Mouse (Mus musculus) myocyte (in vitro differentiated cells): ENCODE measurements around the gene Urb1. TPM values are rescaled to one million over a fixed set of nuclear protein-coding genes. Genes with fewer than 3 reads are reported as not detected.

Experiments used
- H3K27me3 ChIP-seq: one replicate; pipeline ENCODE4 v1.6.1; 2011; ENCODE audit not compliant: control insufficient read depth, insufficient read depth, insufficient read length
- H3K36me3 ChIP-seq: one replicate; pipeline ENCODE4 v1.6.1; 2011; ENCODE audit not compliant: control insufficient read depth, insufficient read depth
- H3K4me2 ChIP-seq: one replicate; pipeline ENCODE4 v1.6.1; 2011; ENCODE audit warnings: low read depth, control low read depth
- H3K4me3 ChIP-seq: one replicate; pipeline ENCODE4 v1.5.1; 2011; ENCODE audit warnings: mild to moderate bottlenecking, control low read depth, moderate library complexity
- H3K79me2 ChIP-seq: one replicate; pipeline ENCODE4 v1.6.1; 2011; ENCODE audit not compliant: control insufficient read depth, insufficient read depth
- H3ac ChIP-seq: one replicate; pipeline ENCODE4 v1.6.1; 2011; ENCODE audit not compliant: control insufficient read depth, insufficient read length
- CEBPB ChIP-seq: IDR thresholded peaks from 2 replicates; pipeline ENCODE4 v1.6.1; 2011; ENCODE audit warnings: mild to moderate bottlenecking, moderate library complexity; ENCODE audit not compliant: poor library complexity, insufficient read depth, severe bottlenecking
- E2F4 ChIP-seq: IDR thresholded peaks from one replicate; pipeline ENCODE4 v1.6.1; 2011; ENCODE audit warnings: mild to moderate bottlenecking, control low read depth, moderate library complexity; ENCODE audit not compliant: insufficient read depth
- MAX ChIP-seq: IDR thresholded peaks from one replicate; pipeline ENCODE4 v1.6.1; 2011; ENCODE audit warnings: low read depth, mild to moderate bottlenecking, control low read depth
- MYOD1 ChIP-seq, 3 experiments: IDR thresholded peaks; one replicate each; pipeline ENCODE4 v1.6.1; 2011; ENCODE audit warnings: control low read depth in 2 of 3, low read depth in 2 of 3, mild to moderate bottlenecking in 2 of 3, moderate library complexity in 1 of 3; ENCODE audit not compliant: insufficient read length in 2 of 3, control insufficient read depth in 1 of 3
- MYOG ChIP-seq, 3 experiments: IDR thresholded peaks; one replicate each; pipeline ENCODE4 v1.6.1; 2011; ENCODE audit warnings: control low read depth in 2 of 3, low read depth in 2 of 3, mild to moderate bottlenecking in 2 of 3; ENCODE audit not compliant: insufficient read length in 2 of 3, control insufficient read depth in 1 of 3, insufficient read depth in 1 of 3
- POLR2A ChIP-seq: IDR thresholded peaks from one replicate; pipeline ENCODE4 v1.6.1; 2011; ENCODE audit warnings: low read depth, mild to moderate bottlenecking, control low read depth, moderate library complexity; ENCODE audit not compliant: insufficient read length
- POLR2AphosphoS2 ChIP-seq: IDR thresholded peaks from one replicate; pipeline ENCODE4 v1.6.1; 2011; ENCODE audit warnings: low read depth, control low read depth; ENCODE audit not compliant: insufficient read length
- REST ChIP-seq: IDR thresholded peaks from one replicate; pipeline ENCODE4 v1.6.1; 2011; ENCODE audit warnings: mild to moderate bottlenecking, control low read depth, moderate library complexity; ENCODE audit not compliant: insufficient read depth, insufficient read length
- SRF ChIP-seq: IDR thresholded peaks from one replicate; pipeline ENCODE4 v1.6.1; 2011; ENCODE audit warnings: low read depth; ENCODE audit not compliant: control insufficient read depth, insufficient read length
- TCF12 ChIP-seq: IDR thresholded peaks from one replicate; pipeline ENCODE4 v1.6.1; 2011; ENCODE audit warnings: mild to moderate bottlenecking, control low read depth; ENCODE audit not compliant: poor library complexity, insufficient read depth, severe bottlenecking
- TCF3 ChIP-seq: IDR thresholded peaks from one replicate; pipeline ENCODE4 v1.6.1; 2011; ENCODE audit warnings: low read depth, control low read depth; ENCODE audit not compliant: insufficient read length
- USF1 ChIP-seq: IDR thresholded peaks from one replicate; pipeline ENCODE4 v1.6.1; 2011; ENCODE audit warnings: low read depth, mild to moderate bottlenecking, control low read depth, moderate library complexity
- polyA plus RNA-seq: library from polyadenylated mRNA; unstranded; fragments of >200 nt; fragmentation: generic; extraction: Trizol; gene quantifications from one replicate; pipeline ENCODE4 v1.2.1, GENCODE M21; 2012; ENCODE audit warnings: missing spikeins

The Urb1 gene
- polyA plus RNA-seq, 1 experiment: 4.5 TPM

- no peaks in the 10 kb centered on the region for H3K36me3 ChIP-seq
- peak overlapping the region; percentile 100 for H3K4me2 ChIP-seq
- H3K4me3 ChIP-seq: peak overlapping the region; percentile 55
- H3K79me2 ChIP-seq: no peaks in the 10 kb centered on the region
- no peaks in the 10 kb centered on the region for H3K27me3 ChIP-seq
- H3ac ChIP-seq: peak overlapping the region; percentile 43
- TF ChIP-seq MYOG (IDR thresholded peaks at IDR 0.05; ENCODE audit: control insufficient read depth in 1 of 3, insufficient read depth in 1 of 3, insufficient read length in 2 of 3, low read depth in 2 of 3) (peak in 1 of 3 experiments; percentile 29), POLR2AphosphoS2 (peak; percentile 37), MYOD1 (IDR thresholded peaks at IDR 0.05; ENCODE audit: control insufficient read depth in 1 of 3, insufficient read length in 2 of 3, low read depth in 2 of 3) (peak in 1 of 3 experiments; percentile 22), REST (no peak), POLR2A (peak; percentile 56), SRF (no peak)
Measured at GRCm38 (mm10) chr16:90830686-90831439, 20.6 kb upstream of the Urb1 start.

GRCm38 (mm10) chr16:90829894-90830685 lies 19.9 kb upstream of the Urb1 start:
- Histone ChIP-seq H3ac (peak overlapping the region; percentile 43), H3K4me2 (peak overlapping the region; percentile 100), H3K79me2 (no peaks in the 10 kb centered on the region), H3K36me3 (no peaks in the 10 kb centered on the region), H3K4me3 (peak overlapping the region; percentile 55), H3K27me3 (no peaks in the 10 kb centered on the region)
- TF ChIP-seq POLR2AphosphoS2 (peak; percentile 51), POLR2A (peak; percentile 53), MYOG (IDR thresholded peaks at IDR 0.05; ENCODE audit: control insufficient read depth in 1 of 3, insufficient read depth in 1 of 3, insufficient read length in 2 of 3, low read depth in 2 of 3) (no peak)

GRCm38 (mm10) chr16:90829136-90829535 lies 18.9 kb upstream of the Urb1 start:
- TF ChIP-seq SRF: no peak
- no peak for TF ChIP-seq USF1
- Histone ChIP-seq H3K79me2 (no peaks in the 10 kb centered on the region), H3K4me3 (no peak overlapping the region), H3K36me3 (no peaks in the 10 kb centered on the region), H3K4me2 (no peak overlapping the region), H3ac (no peak overlapping the region), H3K27me3 (no peaks in the 10 kb centered on the region)

- Histone ChIP-seq H3K4me3 (no peak overlapping the region), H3K36me3 (no peaks in the 10 kb centered on the region), H3K79me2 (no peaks in the 10 kb centered on the region), H3ac (no peak overlapping the region), H3K27me3 (no peaks in the 10 kb centered on the region), H3K4me2 (no peak overlapping the region)
- TF ChIP-seq MYOG (IDR thresholded peaks at IDR 0.05; ENCODE audit: control insufficient read depth in 1 of 3, insufficient read depth in 1 of 3, insufficient read length in 2 of 3, low read depth in 2 of 3) (no peak), TCF3 (no peak), MYOD1 (IDR thresholded peaks at IDR 0.05; ENCODE audit: control insufficient read depth in 1 of 3, insufficient read length in 2 of 3, low read depth in 2 of 3) (no peak), REST (no peak), E2F4 (no peak), CEBPB (no peak), TCF12 (no peak), SRF (no peak)
Measured at GRCm38 (mm10) chr16:90827498-90827897, 17.3 kb upstream of the Urb1 start.

- Histone ChIP-seq H3K4me3 (no peak within 1 kb of the TSS), H3K36me3 (no peaks in the 10 kb centered on the region), H3ac (no peak within 1 kb of the TSS), H3K4me2 (no peak within 1 kb of the TSS), H3K27me3 (no peaks in the 10 kb centered on the region), H3K79me2 (no peaks in the 10 kb centered on the region)
- TF ChIP-seq REST (no peak), SRF (no peak), MYOD1 (IDR thresholded peaks at IDR 0.05; ENCODE audit: control insufficient read depth in 1 of 3, insufficient read length in 2 of 3, low read depth in 2 of 3) (no peak), MYOG (IDR thresholded peaks at IDR 0.05; ENCODE audit: control insufficient read depth in 1 of 3, insufficient read depth in 1 of 3, insufficient read length in 2 of 3, low read depth in 2 of 3) (no peak), TCF3 (no peak), MAX (no peak), CEBPB (no peak), POLR2A (no peak), USF1 (no peak), TCF12 (no peak), POLR2AphosphoS2 (no peak), E2F4 (no peak)
Measured at GRCm38 (mm10) chr16:90826457-90826856, 16.2 kb upstream of the Urb1 start, which contains the start of gene Eva1c. Gene Eva1c, plus strand, starts transcription at chr16:90826719.
